Mouse (Mus musculus): Measurements from ENCODE around the gene Ppid.

DNA sequence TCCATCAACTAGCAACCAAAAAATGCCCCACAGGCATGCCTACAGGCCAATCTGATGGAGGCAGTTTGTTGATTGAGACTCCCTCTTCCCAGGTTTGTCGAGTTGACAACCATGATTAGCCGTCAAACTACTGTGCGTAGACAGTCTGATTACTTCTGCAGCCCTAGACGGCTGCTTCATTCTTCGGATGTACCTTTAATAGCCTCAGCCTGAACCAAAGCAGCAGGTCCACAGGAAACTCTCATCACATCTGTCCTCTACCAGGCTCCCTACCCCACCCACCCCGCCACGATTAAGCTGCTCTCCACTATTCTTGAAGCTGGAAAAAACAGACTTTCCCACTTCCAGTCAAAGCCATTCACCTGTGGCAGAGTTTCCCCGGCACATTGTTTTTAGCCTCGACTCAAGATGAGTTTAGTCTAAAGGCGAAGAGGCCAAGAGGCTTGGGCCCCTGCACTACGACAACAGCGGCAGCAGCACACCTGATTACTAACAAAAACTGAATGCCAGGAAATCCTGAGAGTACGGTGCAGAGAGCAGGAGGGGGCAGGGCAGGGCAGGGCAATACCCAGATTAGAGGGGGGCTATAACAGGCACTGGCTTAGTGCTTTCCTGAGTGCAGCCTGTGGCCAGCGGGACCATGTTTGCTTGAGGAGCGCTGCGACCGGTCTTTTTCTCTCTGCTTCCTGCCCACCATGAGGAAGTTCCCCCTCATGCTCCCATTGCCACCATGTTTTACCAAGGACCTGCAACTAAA lies 42.3 kb upstream of the Ppid start:
- no peak for TF ChIP-seq CTCF (IDR thresholded peaks at IDR 0.05; ENCODE audit: insufficient read depth, low read length)
- TF ChIP-seq POLR2A (IDR thresholded peaks at IDR 0.05; ENCODE audit: borderline replicate concordance, extremely low read depth, low read depth, low read length): no peak
